Mouse (Mus musculus) MN1 (cell line): ENCODE measurements around the gene Alox15.

Experiments used
- DNase-seq: peaks from one replicate; pipeline ENCODE4 v3.0.0-alpha.2; 2016; ENCODE audit warnings: low spot score

Alox15 gene

GRCm38 (mm10) chr11:70308296-70308695 is 43.5 kb downstream of the Alox15 start:
- DNase-seq, result no peak

- no peak for DNase-seq
These were observed 45.7 kb downstream of the Alox15 start for GRCm38 (mm10) chr11:70306159-70306558.

- DNase-seq, result no peak
These were observed 49.5 kb downstream of the Alox15 start for GRCm38 (mm10) chr11:70302293-70302692.

GRCm38 (mm10) chr11:70297836-70298454 is 53.9 kb downstream of the Alox15 start:
- DNase-seq, result no peak

GRCm38 (mm10) chr11:70297405-70297804 is 54.4 kb downstream of the Alox15 start:
- no peak for DNase-seq
